Mouse (Mus musculus) c-Kit-positive CD71-negative TER-119-negative erythroid progenitor cells, embryonic 14.5 days (primary cell): Measurements from ENCODE around the gene Fam43a.
A peak's percentile ranks its signal among the peaks of the same experiment; 100 is the strongest.

Experiments
- DNase-seq: peaks from one replicate; pipeline ENCODE4 v3.0.0-alpha.2; 2013; ENCODE audit warnings: low read depth

The Fam43a gene

GRCm38 (mm10) chr16:30599491-30600268, at the start of gene Fam43a:
Gene Fam43a, plus strand, starts transcription at chr16:30599723.
- peak; percentile 87 for DNase-seq

- DNase-seq: no peak
Measured at GRCm38 (mm10) chr16:30549966-30550747, 49.4 kb upstream of the Fam43a start.

DNA sequence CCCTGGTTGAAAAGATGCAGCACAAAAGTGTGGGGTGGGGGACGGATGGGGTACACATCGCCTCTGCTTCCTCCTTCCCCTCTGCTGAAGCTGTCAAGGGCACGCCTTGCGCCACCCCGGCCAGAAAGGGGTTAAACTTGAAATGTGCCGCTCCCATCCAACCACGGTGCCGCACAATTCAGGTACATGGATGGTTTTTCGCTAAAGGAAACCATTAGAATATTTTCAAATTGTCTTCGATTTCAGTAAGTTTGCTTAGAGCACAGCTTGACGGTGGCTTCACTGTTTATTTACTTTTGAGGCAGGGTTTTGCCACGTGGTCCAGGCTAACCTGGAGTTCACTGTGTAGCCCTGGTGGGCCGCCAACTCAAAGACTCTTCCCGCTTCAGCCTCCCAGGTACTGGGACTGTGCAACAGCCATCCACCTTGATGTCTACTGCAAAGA, 48.8 kb upstream of the Fam43a start, which contains the start of gene Tmem44:
Gene Tmem44 (minus strand): TSS at position 95 of the 445 bp plus-strand sequence.
- no peak for DNase-seq

DNA sequence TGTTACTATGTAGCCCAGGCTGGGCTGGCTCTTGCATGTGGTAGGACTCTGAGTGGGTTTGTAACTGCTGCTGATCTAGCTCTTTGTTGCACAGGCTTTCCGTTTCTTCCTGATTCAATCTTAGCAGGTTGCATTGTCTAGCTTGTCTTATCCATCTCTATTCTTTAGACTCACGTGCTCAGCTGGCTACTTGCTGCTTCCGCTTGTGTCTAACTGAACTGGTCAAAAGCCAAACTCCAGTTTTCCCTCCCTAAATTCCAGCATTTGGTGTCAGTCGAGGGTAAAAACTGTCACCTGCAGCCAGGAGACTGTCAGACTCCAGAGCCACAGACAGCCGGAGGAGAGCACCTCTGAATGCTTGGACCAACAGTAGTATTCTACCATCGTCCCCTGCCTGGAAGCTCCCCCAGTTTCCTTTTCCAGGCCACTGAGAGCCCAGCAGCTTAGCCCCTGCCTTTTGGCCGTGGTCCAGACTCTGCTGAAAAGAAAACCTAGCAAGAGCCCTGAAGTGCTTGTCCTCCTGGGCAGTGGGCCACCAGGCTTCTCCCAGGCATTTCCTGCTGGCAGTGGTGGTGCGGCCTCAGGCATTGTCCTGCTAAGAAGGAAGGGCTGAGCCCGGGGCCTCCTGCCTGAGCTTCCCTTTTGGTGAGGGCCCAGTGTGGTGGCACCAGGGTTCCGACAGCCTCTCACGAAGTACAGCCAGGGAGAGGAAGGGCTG, 46.7 kb upstream of the Fam43a start:
- DNase-seq: no peak

DNA sequence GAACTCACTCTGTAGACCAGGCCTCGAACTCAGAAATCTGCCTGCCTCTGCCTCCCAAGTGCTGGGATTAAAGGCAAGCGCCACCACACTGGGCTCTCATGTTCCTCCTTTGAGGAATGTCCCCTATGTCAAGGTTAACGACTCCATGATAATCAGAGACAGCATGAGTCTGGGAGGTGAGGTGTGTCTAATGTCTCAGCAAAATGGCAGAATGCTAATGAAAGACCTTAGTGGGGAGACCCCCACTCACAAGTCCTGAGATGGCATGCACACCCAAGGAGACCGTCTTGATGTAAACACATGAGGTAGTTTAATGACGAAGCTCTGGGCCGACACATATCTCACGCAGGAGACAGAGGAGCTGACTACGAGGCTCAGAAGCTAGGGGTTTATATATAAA, 45.4 kb upstream of the Fam43a start:
- no peak for DNase-seq

DNA sequence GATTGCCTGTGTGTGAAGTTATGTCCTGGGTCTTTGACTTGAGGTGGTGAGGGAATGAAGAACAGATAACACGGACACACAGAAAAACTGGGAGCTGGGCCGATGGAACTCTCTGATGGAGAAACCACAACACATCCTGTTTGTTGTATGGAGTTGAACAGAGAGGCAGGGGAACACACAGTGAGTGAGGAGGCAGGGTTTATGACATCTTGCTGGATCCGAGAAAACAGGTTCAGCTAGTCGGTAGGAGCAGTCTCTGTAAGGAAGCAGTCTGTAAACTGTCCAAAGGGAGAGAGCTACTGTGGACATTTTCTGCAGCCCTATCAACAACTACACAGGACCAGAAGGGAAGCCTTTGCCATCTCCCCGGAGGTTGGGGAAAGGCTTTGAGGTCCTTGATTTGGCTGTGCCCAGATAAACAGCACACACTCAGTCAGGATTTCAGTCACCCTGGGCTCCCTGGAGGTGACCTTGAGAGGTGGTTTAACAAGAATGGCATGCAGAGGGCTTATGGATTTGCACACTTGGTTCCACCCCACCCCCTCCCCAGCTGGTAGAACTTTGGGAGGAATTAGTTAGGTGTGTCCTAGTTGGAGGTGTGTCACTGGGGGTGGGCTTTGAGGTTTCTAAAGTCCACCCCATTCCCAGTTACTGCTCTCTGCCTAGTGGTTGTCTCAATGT, 40.1 kb upstream of the Fam43a start:
- no peak for DNase-seq

- no peak for DNase-seq
Measured at GRCm38 (mm10) chr16:30560601-30561000, 38.9 kb upstream of the Fam43a start.

- DNase-seq: no peak
Measured at GRCm38 (mm10) chr16:30565631-30566030, 33.9 kb upstream of the Fam43a start.

GRCm38 (mm10) chr16:30570173-30570572, 29.4 kb upstream of the Fam43a start:
- DNase-seq: no peak

- DNase-seq: no peak
Measured at GRCm38 (mm10) chr16:30571378-30571777, 28.1 kb upstream of the Fam43a start.

DNA sequence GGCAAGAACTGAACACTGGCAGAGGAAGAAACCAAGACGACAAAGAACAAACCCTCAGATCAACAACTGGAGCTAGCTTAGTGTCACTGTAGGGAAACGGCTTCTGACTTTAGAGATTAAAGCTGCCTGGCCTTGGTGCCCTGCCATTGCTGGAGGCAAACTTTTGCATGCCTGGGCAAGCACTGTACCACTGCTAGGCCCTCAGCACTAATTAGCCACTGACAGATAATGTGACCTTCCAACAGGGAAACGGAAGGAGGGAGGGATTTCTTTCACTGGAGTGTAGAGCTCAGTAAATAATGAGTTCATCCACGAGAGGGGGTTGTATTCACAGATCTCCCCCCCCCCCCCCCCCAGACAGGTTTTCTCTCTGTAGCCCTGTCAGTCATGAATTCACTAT, 27.3 kb upstream of the Fam43a start:
- DNase-seq: no peak

DNA sequence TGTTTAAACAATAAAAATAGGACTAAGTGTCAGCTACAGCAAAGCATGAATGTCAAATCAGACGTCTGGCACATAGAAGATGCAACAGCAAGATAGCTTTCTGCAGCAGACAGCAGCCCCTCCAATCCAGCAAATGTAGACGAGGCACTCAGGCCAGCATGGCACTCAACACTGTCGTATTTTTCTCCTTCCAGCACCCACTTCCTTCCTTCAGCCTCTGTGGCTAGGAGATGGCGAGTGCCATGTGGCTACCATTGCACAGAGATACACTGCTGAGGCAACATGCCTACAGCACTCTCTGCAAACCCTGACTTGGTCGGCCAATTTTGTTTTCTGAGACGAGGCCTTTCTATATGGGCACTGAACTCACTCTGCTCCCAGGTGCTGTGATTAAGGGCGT, 23.7 kb upstream of the Fam43a start:
- no peak for DNase-seq

DNA sequence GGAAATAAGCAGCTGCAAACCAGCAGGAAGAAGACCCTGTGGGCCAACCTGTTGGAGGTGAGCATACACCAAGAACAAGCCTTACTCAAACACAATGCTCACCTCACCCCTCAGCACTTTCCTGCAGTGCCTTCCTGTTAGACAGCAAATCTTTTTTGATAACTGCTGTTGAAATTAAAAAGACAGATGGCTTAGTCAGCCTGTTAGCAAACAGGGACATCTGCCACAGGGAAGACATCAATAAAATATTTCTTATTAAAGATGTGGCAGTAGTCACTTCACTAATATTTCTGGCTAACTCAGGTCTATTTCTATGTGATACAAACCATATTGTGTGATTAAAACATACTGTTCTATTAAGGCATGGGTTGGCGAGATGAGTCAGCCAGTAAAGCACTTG, 23.1 kb upstream of the Fam43a start:
- no peak for DNase-seq

- no peak for DNase-seq
Measured at GRCm38 (mm10) chr16:30580765-30581164, 18.8 kb upstream of the Fam43a start.

- no peak for DNase-seq
Measured at GRCm38 (mm10) chr16:30586935-30587493, 12.5 kb upstream of the Fam43a start.

DNA sequence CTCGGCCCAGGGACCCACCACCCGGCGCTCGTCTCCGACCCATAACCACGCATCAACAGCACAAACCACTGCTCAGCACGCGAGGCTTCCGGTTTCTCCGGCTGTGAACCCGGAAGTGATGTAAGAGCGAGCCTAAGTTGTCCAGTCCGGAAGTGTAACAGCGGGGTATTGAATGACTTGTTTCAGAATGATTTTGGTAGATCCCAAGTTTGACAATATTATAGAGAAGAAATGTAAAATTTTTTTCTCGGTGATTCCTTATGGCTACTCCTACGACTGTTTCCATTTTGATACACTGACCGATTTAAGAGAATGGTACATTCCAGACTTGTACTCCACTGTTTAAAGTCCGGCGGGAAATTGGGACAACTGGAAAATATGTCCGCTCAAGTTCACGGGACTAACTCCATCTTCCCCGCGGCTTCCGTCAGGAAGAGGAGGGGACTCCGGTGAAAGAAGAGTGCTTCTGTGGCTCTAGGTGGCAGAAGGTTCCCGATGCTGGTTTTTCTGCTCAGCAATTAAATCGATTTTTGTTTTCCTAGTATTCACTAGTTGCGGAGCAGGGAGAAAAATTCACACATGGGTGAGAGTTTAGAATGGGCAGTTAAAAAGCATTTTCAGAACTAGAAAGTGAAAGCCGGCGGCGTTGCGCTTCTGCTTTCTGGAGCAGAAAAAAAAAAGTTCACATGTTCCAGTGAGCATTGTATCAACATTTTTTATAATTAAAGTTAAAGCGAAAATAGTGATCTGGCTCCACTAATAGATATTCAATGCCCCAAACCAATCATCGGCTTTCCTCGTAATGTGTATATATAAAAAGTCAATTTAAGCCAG, 11.8 kb upstream of the Fam43a start, which contains the start of gene Lsg1:
Gene Lsg1 (minus strand): TSS at position 99 of the 834 bp plus-strand sequence.
- peak; percentile 95 for DNase-seq

DNA sequence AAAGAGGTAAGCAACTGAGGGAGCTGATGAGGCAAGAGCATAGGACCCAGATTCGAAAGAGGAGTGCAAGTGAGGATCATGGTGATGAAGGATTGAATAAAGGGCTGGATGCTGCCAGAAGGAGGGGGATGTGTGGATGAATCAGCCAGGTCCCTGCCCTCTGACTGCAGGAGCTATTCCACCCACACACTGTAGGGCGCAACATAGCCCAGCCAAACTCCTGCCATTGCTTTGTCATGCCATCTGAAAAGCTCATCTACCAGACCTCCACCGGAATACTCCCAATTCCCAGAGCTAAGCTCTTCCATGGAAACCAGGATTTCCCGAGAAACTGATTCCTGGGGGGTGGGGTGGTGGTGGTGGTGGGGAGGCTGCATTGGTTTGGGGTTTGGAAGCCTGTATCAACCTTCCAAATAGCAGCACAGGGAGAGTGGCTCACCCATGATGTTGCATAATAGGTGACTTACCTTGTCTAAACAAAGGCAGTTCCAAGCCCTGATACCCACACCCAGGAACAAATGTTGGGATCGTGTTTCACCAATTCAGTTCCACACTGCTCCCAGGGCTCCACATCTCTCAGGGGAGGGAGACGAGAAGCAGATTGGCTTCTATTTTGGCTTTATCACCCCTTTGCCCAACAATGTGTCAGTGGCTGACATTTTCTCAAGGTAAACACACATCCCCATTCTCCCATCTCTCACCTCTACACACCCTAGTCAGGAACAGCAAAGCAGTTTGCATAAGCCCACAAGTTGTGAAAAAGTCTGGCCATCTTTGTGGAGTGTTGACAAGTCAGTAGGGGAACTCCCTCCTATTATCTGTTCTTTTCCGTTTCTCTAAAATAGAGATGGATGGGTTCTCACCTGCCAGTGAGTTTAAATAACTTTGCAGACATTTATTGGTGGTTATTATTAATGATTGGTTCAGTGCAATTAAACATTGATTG, 9.0 kb upstream of the Fam43a start:
- DNase-seq: no peak

DNA sequence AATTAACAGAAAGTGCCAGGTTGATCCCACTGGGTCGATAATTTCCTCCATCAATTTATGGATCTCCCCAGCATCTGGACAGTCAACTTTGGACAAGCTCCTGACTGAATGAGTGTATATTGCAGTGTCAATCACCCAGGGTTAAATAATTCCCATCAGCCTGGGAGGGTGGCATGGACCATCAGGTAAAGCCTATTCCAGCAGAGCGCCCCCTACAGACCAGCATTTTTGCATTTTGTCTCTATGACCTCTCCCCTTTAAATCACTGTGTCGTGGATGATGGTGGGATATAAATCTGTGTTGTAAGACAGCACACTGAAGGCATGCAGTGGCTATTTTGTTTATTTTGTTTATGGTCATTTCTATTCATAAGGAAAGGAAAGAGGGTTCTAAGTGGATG, 7.5 kb upstream of the Fam43a start:
- no peak for DNase-seq

- no peak for DNase-seq
Measured at GRCm38 (mm10) chr16:30595356-30595755, 4.2 kb upstream of the Fam43a start.
